Mouse (Mus musculus) kidney, postnatal 14 days (tissue): ENCODE data around the gene Gm20388.
"Not testable (repeated sequence)": the region's sequence is repeated elsewhere in the genome, so short reads cannot be mapped to it uniquely, and the experiment has no call there.

Experiments used
- DNase-seq: peaks from one replicate; pipeline ENCODE4 v3.0.0; 2022; ENCODE audit warnings: mixed read lengths

The Gm20388 gene

DNA sequence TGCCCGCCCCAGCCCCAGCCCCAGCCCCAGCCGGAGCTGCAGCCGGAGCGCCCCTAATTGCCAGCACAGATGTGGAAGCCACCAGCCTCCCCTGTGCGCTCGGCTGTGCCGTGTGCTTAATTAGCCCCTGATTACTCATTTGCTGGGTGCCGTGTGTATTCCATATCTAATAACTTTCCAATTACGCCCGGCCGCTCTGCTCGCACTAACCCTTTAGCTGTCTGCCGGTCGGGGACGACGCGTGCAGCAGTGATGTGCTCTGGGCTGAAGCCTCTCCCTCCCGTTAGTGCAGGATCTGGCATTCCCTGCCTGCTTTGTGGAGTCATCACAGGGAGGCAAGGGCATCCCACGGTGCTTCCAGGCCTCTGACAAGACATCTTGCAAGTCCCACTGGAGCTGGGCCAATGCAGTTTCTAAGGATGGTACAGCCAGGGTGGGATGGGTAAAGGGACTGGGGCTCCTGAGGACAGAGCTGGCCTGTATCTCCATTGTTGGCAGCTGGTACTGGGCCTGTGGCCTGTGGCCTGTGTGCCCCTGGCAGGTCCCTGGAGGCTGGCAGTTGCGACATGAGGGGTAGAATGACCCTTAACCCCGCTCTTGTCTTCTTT is 437.2 kb downstream of the Gm20388 start:
- no peak for DNase-seq

DNA sequence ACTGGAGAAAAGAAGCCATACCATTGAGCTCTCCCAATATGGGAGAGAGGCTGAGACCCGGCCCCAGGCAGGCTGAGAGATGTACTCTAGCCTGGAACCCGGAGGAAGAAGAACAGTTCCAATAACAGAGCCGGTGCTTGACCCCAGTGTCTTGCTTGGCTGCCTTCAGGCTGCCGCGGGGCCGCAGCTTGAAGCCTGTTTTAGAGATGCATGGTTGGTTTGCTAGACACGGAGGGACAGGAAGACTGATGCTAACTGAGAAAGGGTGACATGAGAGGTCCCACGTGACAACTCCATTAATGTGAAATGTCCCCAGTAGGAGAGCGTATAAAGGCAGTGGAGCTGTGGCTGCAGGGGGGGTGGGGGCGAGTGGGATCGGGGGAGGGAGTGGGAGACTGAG is 438.3 kb downstream of the Gm20388 start:
- DNase-seq, result peak; percentile 33

DNA sequence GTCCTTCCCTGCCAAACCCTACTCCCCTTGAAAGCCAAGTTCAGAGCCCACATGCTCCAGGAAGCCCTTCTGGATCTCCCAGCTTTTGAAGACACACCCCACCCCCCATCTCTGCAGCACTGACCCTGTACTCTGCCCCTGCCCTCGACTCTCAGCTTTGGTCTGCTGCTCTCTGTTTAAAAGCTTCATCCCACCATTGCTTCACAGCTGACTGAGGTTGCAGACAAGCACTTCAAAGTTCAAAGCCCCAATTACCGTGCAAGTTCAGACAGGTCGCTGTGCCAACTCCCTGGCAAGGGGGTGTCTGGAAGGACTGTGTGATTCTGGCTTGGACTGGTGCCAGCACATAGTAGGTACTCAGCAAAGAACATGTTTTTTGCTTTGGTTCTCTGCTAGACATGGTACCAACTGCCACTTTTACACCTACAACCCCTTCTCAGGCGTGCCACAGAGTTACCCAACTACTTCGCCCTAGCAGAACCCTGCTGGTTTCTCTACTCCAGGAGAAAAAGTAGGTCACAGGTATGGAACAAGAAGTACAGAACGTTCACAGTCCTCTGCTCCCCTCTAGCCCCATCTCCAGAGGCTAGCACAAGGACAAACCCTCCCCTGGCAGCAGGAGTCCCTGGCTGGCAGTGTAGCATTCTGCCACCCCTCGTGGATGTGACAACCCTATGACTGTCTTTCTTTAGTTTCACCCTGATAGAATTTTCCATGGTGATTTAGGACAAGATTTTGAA is 440.9 kb downstream of the Gm20388 start:
- peak; percentile 63 for DNase-seq

DNA sequence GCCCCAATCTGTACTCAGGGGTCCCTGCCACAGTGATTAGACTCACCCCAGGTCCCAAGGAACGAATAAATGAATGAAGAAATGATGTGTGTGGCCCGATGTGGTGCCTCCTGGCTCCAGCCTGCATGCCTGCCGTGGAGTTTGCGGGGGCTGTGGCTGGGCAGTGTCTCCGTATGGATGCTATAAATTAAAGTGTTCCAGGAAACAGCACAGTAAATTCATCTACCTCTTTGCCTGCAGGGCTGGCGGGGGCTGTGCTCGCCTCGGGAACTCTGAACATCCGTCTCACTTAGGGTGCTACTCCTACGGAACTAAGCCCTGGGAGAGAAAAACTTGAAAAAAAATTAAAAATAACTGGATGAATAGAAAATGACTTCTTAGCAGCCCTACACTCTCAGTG is 441.5 kb downstream of the Gm20388 start:
- no peak for DNase-seq

DNA sequence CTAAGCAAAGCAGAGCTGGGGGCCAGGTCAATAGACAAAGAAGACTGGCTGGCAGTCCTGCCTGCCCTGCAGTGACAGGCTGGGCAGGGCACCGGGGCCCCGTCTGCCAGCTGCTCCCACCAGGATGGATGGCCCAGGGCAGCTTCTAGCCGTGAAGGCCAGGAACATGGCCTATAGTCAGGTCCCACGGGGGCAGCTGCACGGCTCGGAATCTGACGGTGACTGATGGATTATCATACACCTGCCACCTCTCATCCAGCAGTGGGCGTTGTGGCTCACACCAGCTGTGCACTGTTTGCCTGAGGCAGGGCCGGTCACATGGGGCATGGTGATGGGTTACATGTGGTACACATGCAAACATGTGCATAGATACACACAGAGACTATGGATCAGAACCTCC is 445.4 kb downstream of the Gm20388 start:
- DNase-seq, result no peak

DNA sequence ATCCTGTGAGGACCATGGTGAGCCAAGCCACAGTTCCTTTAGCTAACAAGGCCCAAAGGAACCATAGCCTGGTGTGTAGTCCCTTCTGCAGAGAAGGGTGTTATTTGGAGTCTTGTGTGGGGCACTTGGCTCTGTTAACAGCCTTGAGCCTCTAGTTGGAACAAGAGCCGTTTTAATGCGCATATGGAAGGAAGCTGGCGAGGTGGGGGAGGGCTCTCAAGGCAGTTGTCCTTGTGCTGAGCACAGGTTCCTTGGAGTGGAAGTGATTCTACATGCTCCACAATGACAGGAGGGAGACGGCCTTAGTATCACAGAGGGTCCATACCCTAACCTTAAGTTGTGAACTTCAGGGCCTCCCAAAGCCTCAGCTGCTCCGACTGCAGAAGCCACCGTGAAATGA is 446.9 kb downstream of the Gm20388 start:
- DNase-seq, result no peak

DNA sequence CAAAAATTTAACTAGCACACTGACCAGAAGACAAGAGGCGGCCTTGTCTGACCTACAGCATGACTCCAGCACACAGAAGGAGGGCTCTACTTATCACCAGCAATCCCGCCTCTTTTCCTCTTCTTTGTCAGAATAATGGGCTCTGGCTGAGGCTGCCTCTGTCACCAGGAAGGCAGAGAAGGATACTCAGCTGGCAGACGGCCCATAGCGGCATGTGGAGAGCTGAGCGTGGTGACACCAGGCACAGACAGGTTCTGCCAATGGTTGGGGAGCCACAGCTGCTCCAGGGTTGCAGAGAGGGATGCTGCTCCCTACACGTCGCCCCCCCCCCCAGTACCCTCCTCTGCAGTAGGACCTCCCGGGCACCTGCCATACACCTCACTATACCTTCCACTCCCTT is 450.7 kb downstream of the Gm20388 start:
- peak; percentile 75 for DNase-seq

DNA sequence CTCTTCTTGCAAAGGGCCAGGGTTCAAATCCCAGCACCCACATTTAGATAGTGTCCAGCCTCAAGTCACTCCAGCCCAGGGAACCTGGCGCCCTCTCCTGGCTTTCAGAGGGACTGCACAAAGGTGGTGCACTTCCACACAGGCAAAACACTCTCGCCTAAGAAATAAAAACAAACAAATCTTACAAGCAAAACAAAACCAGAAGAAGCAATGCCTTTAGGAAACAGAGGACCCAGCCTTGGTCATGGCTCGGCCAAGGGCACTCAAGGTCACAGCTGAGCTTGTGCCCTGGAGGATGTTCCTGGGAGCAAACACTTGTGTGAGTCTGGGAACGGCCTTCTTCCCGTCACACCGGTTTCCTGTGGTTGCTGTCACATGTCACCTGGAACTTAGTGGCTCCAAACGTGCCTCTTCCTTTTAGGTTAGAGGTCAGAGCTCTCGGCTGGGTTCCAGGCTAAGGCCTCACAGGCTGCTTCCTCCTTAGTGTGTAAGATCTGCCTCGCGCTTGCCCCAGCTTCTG is 453.0 kb downstream of the Gm20388 start:
- peak; percentile 87 for DNase-seq

DNA sequence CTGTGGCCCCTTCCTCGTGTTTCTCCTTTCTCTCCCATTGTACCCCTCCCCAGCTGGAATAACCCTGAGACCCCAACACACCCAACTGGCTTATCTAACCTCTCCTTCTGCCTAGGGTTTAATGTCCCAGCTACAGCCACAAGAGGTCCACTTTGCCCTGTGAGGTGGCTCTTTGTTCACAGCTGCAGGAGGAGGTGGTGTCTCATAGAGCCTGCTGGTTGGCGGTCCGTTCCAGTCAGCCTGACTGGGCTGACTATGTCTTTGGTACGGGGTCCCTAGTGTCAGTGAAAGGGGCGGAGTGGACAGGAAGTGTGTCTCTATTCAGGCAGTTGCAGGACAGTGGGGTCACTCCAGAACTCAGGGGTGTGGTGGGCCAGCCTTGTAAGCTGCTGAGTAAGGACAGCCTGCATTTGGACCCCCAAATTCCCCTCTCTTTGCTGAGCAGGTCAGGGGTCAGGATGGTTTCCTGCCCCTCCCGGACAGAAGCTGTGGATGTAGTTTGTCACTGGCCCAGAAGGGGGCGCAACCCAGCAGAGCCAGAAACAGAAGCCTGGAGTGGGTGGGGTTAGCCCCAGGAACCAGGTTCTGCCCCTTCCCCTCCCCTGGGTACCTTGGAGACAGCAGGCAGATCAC is 453.6 kb downstream of the Gm20388 start:
- peak; percentile 54 for DNase-seq

DNA sequence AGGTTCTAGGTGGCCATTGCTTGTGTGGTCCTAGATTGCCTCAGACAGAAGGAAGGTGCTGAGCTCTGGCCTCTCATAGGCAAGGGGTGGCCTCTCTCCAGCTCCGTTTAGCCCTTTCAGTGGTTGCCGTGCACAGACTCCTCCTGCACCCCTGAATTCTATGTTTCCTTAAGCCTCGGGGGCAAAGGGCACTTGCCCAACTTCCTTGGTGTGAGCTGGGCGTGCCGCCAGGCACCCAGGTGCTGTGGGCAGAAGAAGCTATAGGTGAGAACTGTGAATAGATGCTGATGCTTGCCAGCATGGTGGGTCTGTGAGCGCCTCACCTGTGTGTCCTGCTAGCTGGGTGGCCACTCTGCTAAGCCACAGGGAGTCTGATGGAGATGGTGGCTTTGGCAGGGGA is 456.2 kb downstream of the Gm20388 start:
- peak; percentile 60 for DNase-seq

DNA sequence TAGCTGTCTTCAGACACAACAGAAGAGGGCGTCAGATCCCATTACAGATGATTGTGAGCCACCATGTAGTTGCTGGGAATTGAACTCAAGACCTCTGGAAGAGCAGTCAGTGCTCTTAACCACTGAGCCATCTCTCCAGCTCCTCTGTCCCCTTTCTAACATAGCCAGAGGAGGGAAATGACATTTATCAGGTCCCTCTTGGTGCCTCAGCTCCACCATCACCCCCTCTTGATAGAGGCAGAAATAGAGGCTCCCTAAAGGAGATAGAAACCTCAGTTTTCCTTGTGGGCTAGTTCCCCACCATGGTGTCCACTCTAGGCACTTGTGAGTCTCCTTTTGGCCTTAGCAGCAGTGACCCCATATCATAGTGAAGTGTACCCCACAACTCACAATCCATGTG is 457.6 kb downstream of the Gm20388 start:
- not testable (repeated sequence) for DNase-seq

DNA sequence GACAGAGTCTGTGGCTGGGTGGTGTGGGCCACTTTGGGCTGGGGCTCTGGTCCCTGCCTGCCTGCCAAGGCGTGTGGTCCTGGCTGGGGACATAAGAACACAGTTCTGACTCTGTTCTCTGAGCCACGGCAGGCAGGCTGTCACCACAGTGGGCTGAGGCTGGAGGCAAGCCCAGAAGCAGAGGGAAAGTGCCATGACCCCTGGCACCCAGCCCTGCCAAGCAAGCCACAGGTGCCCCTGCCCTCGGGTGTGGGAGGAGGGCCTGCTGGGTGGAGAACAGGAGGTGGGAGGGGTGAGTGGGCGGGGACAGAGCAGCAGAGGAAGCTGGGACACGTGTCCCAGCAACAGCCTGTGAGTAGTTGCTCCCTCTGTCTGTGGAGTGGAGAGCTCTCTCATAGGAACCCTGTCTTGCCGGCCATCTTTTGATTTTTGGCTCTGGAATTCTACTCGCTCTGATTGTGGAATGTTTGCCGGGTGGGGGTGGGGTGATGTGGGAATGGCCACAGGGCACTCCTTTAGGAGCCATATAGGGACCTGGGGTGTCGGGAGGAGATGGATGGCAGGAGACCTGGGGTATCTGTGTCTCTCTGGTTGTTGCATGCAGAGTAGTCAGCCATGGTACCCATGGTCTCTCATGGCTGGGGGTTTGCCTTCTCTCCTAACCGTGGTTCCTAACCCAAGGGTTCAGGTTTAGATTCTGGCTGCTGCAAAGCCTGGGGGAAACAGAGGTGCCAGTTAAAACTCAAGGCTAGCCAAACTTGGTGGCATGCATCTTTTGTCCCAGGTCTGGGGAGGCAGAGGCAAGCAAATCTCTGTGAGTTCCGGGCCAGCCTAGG is 458.4 kb downstream of the Gm20388 start:
- DNase-seq, result peak; percentile 96

DNA sequence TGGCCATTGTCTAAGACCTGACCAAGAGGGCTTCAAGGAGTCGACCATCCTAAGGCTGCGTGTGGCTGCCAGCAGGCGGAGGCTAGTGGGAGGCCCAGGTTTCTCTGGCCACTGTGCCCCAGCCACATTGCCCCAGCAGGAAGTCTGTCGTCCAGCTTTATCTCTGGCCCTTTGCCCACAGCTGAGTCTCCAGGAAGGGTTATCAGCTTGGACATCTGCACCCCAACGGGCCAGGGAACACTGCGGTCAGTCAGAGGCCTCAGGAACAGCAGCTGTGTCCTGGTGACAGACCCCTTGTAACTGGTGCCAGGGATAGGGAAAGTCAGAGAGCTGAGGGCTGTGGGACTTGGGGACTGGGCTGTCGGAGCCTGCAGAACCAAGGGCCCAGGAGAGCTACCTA is 459.3 kb downstream of the Gm20388 start:
- DNase-seq, result peak; percentile 85

DNA sequence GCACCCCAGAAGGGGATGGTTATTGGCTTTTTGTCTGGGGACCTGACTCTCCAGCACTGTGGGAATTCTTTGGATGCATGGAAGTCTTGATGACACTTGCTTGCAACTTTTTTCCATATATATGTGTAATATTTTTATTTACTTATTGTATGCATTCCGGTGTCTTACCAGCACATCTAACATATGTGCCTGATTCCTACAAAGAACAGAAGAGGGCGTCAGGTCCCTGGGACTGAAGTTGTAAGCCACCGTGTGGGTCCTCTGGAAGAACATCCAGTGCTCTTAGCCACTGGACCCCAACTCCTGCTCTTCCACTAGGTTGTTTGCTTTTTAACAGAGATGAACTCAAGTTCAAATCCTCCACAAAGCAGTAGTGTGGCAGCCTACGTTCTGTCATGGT is 459.8 kb downstream of the Gm20388 start:
- DNase-seq, result no peak

DNA sequence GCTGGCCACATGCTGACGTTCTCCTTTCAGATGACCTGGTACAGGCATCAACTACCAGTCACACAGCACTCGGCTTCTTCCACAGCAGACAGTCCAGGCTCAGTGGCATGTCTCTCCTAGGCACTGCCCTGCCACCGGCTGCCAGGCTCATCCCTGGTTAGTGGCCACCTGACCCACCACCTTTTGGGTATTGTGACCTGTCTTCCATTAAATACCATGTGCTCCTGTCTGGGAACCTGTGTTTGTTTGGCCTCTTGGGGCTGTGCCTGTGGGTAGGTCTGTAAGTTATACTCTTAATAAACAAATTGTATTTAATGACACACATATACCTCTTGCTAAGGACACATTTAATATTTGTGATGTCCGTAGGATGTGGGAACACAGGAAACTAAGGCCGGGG is 460.5 kb downstream of the Gm20388 start:
- no peak for DNase-seq

DNA sequence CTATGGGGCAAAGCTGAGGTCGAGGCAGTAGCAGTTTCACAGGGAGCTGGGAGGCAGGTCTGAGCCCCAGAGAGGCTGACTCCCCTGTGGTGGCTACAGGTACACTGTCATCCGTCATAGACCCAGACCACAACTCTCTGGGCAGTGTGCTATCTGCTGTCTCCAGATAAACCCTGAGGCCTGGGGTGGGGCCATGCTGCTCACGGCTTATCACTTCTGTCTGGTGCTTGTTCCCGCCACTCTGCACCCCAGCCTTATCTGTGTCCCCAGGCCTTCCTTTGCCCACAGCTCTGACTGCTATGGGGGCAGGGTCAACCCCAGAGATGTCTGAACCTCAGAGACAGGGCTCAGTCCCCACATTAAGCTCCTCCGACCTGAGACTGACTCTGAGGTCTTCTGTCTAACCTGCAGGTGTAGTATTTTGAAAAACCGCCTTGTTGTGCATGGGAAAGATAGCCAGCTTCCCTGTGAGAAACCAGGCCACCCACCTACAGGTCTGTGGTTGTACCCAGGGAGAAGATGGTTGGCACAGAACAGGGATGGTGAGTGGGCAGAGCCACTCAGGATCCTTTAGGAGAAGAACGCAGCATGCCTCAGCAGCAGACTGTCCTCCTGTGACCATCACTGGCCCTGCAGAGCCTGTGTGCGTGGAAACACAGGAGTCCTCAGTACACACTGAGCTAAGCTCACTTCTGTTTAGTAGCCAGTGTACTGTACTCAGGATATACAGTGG is 461.2 kb downstream of the Gm20388 start:
- no peak for DNase-seq

DNA sequence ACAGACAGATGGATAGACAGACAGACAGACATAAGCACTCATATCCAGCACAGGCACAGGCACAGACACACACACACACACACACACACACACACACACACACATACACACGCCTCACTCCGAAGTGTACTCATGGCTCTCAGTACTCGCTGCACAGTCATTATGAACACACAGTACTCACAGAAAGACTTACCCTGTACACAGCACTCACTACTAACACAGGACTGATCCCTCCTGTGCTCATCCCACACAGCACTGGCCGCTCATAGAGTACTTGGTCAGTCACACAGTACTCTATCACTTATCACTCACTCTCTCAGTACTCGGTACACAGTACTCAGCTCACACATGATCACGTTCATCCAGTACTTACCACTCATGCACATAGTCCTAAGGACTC is 462.0 kb downstream of the Gm20388 start:
- DNase-seq, result no peak

DNA sequence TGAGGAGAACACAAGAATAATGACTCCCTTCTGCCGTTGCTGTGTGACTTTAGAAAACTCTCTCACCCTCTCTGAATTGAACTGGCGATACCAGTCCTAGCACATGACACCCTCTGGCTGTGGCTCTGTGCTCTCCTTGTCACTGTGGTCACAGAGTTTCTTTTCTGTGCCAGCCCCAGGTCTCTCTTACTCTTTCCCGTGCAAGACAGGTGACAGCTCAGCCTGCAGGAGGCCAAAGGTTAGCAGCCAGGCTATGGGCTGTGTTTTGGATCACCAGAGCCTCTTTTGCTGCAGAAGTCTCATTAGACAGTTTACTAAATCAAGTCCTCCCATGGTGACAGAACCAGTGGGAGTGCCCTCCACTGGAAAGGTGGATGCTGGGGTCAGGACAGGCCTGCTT is 463.0 kb downstream of the Gm20388 start:
- DNase-seq, result no peak

DNA sequence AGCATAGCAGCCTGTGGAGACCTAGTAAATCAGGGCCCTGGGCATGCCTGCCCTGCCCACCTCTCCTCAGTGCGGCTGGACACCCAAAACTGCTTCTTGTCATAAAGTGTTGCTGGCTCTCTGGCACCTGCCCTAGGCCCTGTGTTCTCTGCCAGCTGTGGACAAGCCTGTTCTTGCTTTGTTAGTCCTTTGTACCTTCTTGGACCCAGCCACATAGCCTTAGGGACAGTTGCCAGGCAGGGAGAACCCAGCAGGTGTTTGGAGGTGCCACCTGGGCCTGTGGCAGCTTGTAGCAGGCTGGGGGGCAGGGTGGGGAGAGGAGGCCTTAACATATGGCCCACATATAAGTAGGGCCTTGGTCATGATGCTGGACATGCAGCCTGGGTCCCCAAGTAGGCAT is 463.4 kb downstream of the Gm20388 start:
- no peak for DNase-seq

DNA sequence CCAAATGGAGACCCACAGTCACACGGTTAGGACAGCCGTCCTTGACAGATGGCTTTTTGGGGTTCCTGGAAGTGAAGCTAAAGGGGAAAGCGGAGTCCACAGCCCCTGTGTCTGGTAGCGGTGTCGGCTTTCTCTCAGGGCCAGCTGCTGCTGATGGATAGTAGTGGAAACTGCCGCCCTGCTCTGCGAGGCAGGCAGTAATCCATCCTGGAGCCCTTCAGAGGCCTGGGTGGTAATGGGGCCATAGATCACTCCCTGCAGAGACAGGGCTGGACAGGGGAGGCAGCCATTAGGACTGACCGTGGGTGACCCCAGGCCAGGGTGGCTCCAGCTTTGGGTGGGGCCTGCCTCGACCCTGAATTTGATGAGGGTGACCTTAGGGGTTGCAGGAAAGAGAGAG is 463.9 kb downstream of the Gm20388 start:
- peak; percentile 56 for DNase-seq

DNA sequence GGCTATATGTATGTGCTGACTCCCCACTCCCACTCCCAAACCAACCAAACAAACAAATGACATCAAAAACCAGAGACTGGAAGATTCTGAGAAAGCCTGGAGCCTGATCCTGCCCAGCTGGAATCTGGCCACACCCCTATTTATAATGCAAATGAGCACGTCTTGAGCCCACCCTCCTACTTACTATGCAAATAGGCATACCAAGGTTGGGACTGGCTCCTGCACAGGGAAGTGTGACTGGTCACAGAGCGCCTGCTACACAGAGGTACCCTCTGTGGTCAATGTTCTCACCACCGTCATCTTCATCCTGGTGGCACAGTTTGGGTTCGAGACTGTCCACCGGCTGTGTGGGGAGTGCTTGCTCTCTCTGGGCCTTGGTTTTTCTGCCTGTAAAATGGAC is 464.5 kb downstream of the Gm20388 start:
- DNase-seq, result peak; percentile 65

DNA sequence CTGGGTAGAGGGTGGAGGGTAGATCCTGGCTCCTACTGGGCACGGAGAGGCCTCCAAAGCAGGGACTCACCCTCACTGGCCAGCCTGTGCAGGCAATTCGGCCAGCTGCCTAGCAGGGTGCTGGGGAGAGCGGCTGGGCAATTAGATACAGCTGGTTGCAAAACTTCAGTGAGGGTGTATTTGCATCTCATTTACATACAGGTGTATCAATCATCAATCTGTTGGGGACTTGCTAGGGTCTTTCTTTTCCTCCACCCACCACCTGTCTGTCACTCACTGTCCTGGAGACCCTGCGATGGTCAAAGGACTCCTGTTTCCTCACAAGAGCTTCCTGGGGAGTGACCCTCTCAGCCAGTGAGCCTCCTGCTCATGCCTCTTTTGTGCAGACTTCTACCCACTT is 465.6 kb downstream of the Gm20388 start:
- DNase-seq, result no peak
